Mouse (Mus musculus): ENCODE results near the gene Rsbn1. TPM values are rescaled to one million over a fixed set of nuclear protein-coding genes. Genes with fewer than 3 reads are reported as not detected.

Rsbn1 gene
- polyA plus RNA-seq, 1 experiment = 11.9 TPM

- Histone ChIP-seq H3K4me1 (ENCODE audit: control insufficient read depth, insufficient read depth, low read length) (0 out of 2 replicates have a peak, but pooled peaks cover 3% of the 10 kb centered on the region), H3K27ac (ENCODE audit: insufficient read depth, low read length) (no peak overlapping the region), H3K4me3 (ENCODE audit: insufficient read depth, low read length) (no peak overlapping the region)
- TF ChIP-seq CTCF (IDR thresholded peaks at IDR 0.05; ENCODE audit: borderline replicate concordance, insufficient read depth, low read length) (no peak), POLR2A (IDR thresholded peaks at IDR 0.05; ENCODE audit: low read depth, low read length) (no peak)
These were observed 13.6 kb downstream of the Rsbn1 start for GRCm38 (mm10) chr3:103927511-103927910.

- no peak for TF ChIP-seq POLR2A (IDR thresholded peaks at IDR 0.05; ENCODE audit: low read depth, low read length)
- TF ChIP-seq CTCF (IDR thresholded peaks at IDR 0.05; ENCODE audit: borderline replicate concordance, insufficient read depth, low read length) = no peak
- Histone ChIP-seq H3K27ac (ENCODE audit: insufficient read depth, low read length) (no peak overlapping the region), H3K4me3 (ENCODE audit: insufficient read depth, low read length) (no peak overlapping the region), H3K4me1 (ENCODE audit: control insufficient read depth, insufficient read depth, low read length) (no peaks in the 10 kb centered on the region)
These were observed 31.1 kb downstream of the Rsbn1 start for GRCm38 (mm10) chr3:103944794-103945562.

- no peaks in the 10 kb centered on the region for H3K4me1 ChIP-seq (ENCODE audit: control insufficient read depth, insufficient read depth, low read length)
- H3K4me3 ChIP-seq (ENCODE audit: insufficient read depth, low read length) = no peak overlapping the region
- no peak overlapping the region for H3K27ac ChIP-seq (ENCODE audit: insufficient read depth, low read length)
- no peak for TF ChIP-seq CTCF (IDR thresholded peaks at IDR 0.05; ENCODE audit: borderline replicate concordance, insufficient read depth, low read length)
- TF ChIP-seq POLR2A (IDR thresholded peaks at IDR 0.05; ENCODE audit: low read depth, low read length) = no peak
These were observed 34.7 kb downstream of the Rsbn1 start for GRCm38 (mm10) chr3:103948666-103949065.

GRCm38 (mm10) chr3:103960622-103961021 is 46.7 kb downstream of the Rsbn1 start:
- no peak overlapping the region for H3K27ac ChIP-seq (ENCODE audit: insufficient read depth, low read length)
- no peak for TF ChIP-seq CTCF (IDR thresholded peaks at IDR 0.05; ENCODE audit: borderline replicate concordance, insufficient read depth, low read length)
- no peak for TF ChIP-seq POLR2A (IDR thresholded peaks at IDR 0.05; ENCODE audit: low read depth, low read length)

DNA sequence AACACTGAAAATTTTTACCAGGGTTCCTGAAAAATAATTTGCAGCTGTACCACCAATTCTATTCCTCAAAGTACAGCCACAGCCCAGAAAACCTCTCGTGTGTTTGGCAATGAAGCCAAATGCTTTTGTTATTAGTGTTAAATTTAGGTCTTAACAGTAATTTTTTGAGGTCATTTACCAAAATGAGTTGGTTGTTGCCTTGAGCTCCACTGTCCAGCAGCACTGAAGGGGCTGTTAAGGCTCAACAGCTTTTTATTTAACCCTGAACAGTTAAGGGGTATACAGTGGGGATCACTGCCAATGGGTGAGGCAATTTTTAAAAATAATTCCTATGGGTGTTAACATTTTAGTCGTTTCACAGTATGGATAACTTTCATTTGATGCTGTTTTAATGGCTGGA is 53.3 kb downstream of the Rsbn1 start:
- Histone ChIP-seq H3K4me3 (ENCODE audit: insufficient read depth, low read length) (peak overlapping the region; percentile 64), H3K4me1 (ENCODE audit: control insufficient read depth, insufficient read depth, low read length) (peaks cover 2% of the 10 kb centered on the region; the same call in 1 of the 2 replicates), H3K27ac (ENCODE audit: insufficient read depth, low read length) (0 out of 2 replicates have a peak overlapping the region, but pooled peaks have one; percentile 17)
- TF ChIP-seq POLR2A (IDR thresholded peaks at IDR 0.05; ENCODE audit: low read depth, low read length) = no peak
- TF ChIP-seq CTCF (IDR thresholded peaks at IDR 0.05; ENCODE audit: borderline replicate concordance, insufficient read depth, low read length) = no peak

More at GRCm38 (mm10) chr3:103960622-103961021, 46.7 kb downstream of the Rsbn1 start:
- Histone ChIP-seq H3K4me1 (ENCODE audit: control insufficient read depth, insufficient read depth, low read length) (no peaks in the 10 kb centered on the region), H3K4me3 (ENCODE audit: insufficient read depth, low read length) (no peak overlapping the region)

DNA sequence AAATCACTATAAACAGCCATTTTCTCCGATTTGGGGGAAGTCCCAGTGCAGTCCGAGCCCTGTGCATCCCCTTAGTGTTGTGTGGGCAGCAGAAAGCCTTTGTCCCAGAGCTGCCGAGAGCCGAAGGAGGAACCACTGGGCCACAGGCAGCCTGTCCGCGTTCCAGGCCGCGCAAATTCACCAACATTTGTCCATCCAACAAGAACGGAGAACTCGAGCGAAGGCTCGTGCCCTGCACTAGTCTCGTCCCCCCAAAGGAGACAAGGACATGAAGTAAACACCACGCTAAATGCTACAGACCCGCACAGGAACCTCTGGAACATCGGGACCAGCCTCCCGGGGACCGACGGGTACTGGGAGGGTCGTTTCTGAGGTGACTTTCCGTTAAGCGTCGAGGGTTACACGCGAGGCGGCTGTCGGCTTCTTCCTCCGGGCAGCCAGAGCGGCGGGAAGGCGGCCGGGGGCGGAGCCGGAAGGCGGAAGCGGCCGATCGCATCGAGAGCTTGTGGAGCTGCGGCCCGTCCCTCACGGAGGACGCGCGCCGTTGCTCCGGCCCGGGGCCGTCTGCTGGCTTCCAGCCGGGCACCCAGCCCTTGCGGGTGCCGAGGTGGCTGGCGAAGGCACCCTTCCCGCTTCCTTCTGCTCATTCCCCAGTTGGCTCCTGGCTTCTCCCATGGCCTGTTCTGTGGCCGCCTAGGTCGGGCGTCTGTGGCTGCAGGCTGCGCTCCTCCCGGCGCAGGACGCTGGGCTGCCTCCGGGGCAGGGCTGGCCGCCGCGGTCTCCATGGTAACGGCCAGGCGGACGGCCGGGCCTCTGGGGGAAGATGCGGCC is 54.2 kb downstream of the Rsbn1 start, which contains the start of gene Phtf1:
TSS of gene Phtf1 (plus strand) at position 250 of the 831 bp plus-strand sequence.
- peak within 1 kb of the TSS; percentile 84 for H3K27ac ChIP-seq (ENCODE audit: insufficient read depth, low read length)
- H3K4me1 ChIP-seq (ENCODE audit: control insufficient read depth, insufficient read depth, low read length) = peaks cover 2% of the 10 kb centered on the region; the same call in 1 of the 2 replicates
- peak; percentile 80 for TF ChIP-seq POLR2A (IDR thresholded peaks at IDR 0.05; ENCODE audit: low read depth, low read length)
- no peak for TF ChIP-seq CTCF (IDR thresholded peaks at IDR 0.05; ENCODE audit: borderline replicate concordance, insufficient read depth, low read length)
- H3K4me3 ChIP-seq (ENCODE audit: insufficient read depth, low read length) = peak within 1 kb of the TSS; percentile 64

DNA sequence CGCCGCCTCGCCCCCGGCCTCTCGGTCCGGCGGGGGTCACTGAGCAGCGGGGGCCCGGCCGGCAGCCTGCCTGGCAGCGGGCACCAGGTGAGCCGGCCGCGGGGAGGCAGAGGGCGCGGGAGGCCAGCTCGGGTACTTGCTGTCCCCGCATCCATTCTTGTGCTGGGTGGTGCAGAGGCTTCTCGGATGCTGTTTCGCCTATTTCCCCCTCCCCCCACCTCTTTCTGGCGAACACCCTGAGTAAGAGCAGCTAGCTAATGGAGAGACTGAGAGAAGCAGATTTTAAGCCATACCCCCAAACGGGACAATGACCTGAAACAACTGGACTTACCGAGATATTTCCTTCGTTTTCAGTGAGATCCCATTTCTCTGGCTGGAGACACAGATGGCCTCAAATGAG is 54.8 kb downstream of the Rsbn1 start:
- no peak for TF ChIP-seq POLR2A (IDR thresholded peaks at IDR 0.05; ENCODE audit: low read depth, low read length)
- no peak for TF ChIP-seq CTCF (IDR thresholded peaks at IDR 0.05; ENCODE audit: borderline replicate concordance, insufficient read depth, low read length)
- peak overlapping the region; percentile 84 for H3K27ac ChIP-seq (ENCODE audit: insufficient read depth, low read length)
- peak overlapping the region; percentile 64 for H3K4me3 ChIP-seq (ENCODE audit: insufficient read depth, low read length)
- peaks cover 2% of the 10 kb centered on the region; the same call in 1 of the 2 replicates for H3K4me1 ChIP-seq (ENCODE audit: control insufficient read depth, insufficient read depth, low read length)

- Histone ChIP-seq H3K27ac (ENCODE audit: insufficient read depth, low read length) (no peak overlapping the region), H3K4me1 (ENCODE audit: control insufficient read depth, insufficient read depth, low read length) (peaks cover 2% of the 10 kb centered on the region; the same call in 1 of the 2 replicates), H3K4me3 (ENCODE audit: insufficient read depth, low read length) (no peak overlapping the region)
- TF ChIP-seq CTCF (IDR thresholded peaks at IDR 0.05; ENCODE audit: borderline replicate concordance, insufficient read depth, low read length) = no peak
- no peak for TF ChIP-seq POLR2A (IDR thresholded peaks at IDR 0.05; ENCODE audit: low read depth, low read length)
These were observed 57.2 kb downstream of the Rsbn1 start for GRCm38 (mm10) chr3:103971157-103971556.

- TF ChIP-seq POLR2A (IDR thresholded peaks at IDR 0.05; ENCODE audit: low read depth, low read length) (no peak), CTCF (IDR thresholded peaks at IDR 0.05; ENCODE audit: borderline replicate concordance, insufficient read depth, low read length) (no peak)
- Histone ChIP-seq H3K4me3 (ENCODE audit: insufficient read depth, low read length) (no peak overlapping the region), H3K27ac (ENCODE audit: insufficient read depth, low read length) (no peak overlapping the region), H3K4me1 (ENCODE audit: control insufficient read depth, insufficient read depth, low read length) (peaks cover 2% of the 10 kb centered on the region; the same call in 1 of the 2 replicates)
These were observed 70.6 kb downstream of the Rsbn1 start for GRCm38 (mm10) chr3:103984556-103984955.

Measured in embryonic fibroblast, embryonic 13.5 days (primary cell).